Mouse (Mus musculus): Measurements from ENCODE around the gene Lmf2.

- TF ChIP-seq CTCF (IDR thresholded peaks at IDR 0.05; ENCODE audit: low read depth) (no peak), EP300 (IDR thresholded peaks at IDR 0.05; ENCODE audit: low read depth) (no peak)
These were observed 1.6 kb downstream of the Lmf2 start for GRCm38 (mm10) chr15:89353837-89354236.
